Mouse (Mus musculus) G1E (cell line): Measurements from ENCODE around the gene Dcpp1. TPM values are rescaled to one million over a fixed set of nuclear protein-coding genes. Genes with fewer than 3 reads are reported as not detected.
"Not testable (repeated sequence)": the region's sequence is repeated elsewhere in the genome, so short reads cannot be mapped to it uniquely, and the experiment has no call there.

Experiments used
- ATAC-seq: 2 replicates; pipeline ENCODE4 v1.8.0; 2016; ENCODE audit warnings: mild to moderate bottlenecking; ENCODE audit not compliant: insufficient number of reproducible peaks, poor library complexity, low FRiP score, severe bottlenecking; ENCODE audit errors: extremely low read depth
- DNase-seq: peaks from one replicate; pipeline ENCODE4 v3.0.0; 2012; ENCODE audit warnings: low spot score
- H3K27me3 ChIP-seq: 2 replicates; pipeline ENCODE4 v1.6.1; 2012; ENCODE audit warnings: mild to moderate bottlenecking, low read length, inconsistent platforms; ENCODE audit not compliant: insufficient read depth
- H3K36me3 ChIP-seq: replicated peaks from 2 replicates; pipeline ENCODE3; 2012; ENCODE audit warnings: mild to moderate bottlenecking, inconsistent platforms
- H3K4me1 ChIP-seq: 2 replicates; pipeline ENCODE4 v1.6.1; 2012; ENCODE audit warnings: low read depth, low read length, inconsistent platforms, mixed read lengths; ENCODE audit not compliant: insufficient read depth
- H3K4me3 ChIP-seq: 2 replicates; pipeline ENCODE4 v1.5.1; 2012; ENCODE audit warnings: low read depth, mild to moderate bottlenecking, inconsistent platforms, low read length, moderate library complexity, mixed read lengths
- H3K9me3 ChIP-seq: replicated peaks from 2 replicates; pipeline ENCODE4 v1.6.1; 2012; ENCODE audit warnings: inconsistent platforms
- CTCF ChIP-seq: IDR thresholded peaks from 2 replicates; pipeline ENCODE4 v1.5.1; 2012; ENCODE audit warnings: low read depth, low read length, inconsistent platforms, mixed read lengths
- GATA1 ChIP-seq: IDR thresholded peaks from 2 replicates; pipeline ENCODE4 v1.6.1; 2012; ENCODE audit warnings: borderline replicate concordance, low read length, inconsistent platforms, mixed read lengths
- GATA2 ChIP-seq: IDR thresholded peaks from 2 replicates; pipeline ENCODE4 v1.6.1; 2012; ENCODE audit warnings: low read depth, low read length, inconsistent platforms, borderline replicate concordance
- POLR2AphosphoS5 ChIP-seq: IDR thresholded peaks from 2 replicates; pipeline ENCODE4 v1.6.1; 2012; ENCODE audit warnings: low read depth, low read length, inconsistent platforms; ENCODE audit not compliant: insufficient replicate concordance
- TAL1 ChIP-seq: conservative IDR thresholded peaks from 2 replicates; pipeline ENCODE4 v1.6.1; 2012; ENCODE audit warnings: low read depth, low read length, inconsistent platforms, mixed read lengths
- polyA plus RNA-seq: library from polyadenylated mRNA; stranded (reverse); fragments of >175 nt; gene quantifications from 2 replicates; pipeline ENCODE4 v1.2.3, GENCODE M21; 2012
- total RNA-seq, 2 experiments: library from RNA; stranded (forward) in 1 of 2; stranded (reverse) in 1 of 2; fragments of 200-1000 nt in 1 of 2; fragments of >200 nt in 1 of 2; fragmentation: Nextera tagmentation in 1 of 2; gene quantifications; 2 replicates each; pipeline ENCODE4 v1.2.3; 2014 to 2017

Dcpp1 gene
- total and polyA plus RNA-seq, 3 experiments, result not detected

- no peak for DNase-seq
- Histone ChIP-seq H3K27me3 (peaks cover 26% of the 10 kb centered on the region), H3K4me3 (no peak overlapping the region), H3K9me3 (0 out of 2 replicates have a peak, but pooled peaks cover 2% of the 10 kb centered on the region), H3K36me3 (no peaks in the 10 kb centered on the region), H3K4me1 (no peaks in the 10 kb centered on the region)
- no peak for ATAC-seq
- TF ChIP-seq CTCF, result no peak
- no peak for TF ChIP-seq GATA2
- TF ChIP-seq POLR2AphosphoS5, result no peak
- TF ChIP-seq TAL1, result no peak
- TF ChIP-seq GATA1, result no peak
These were observed 17.8 kb upstream of the Dcpp1 start for GRCm38 (mm10) chr17:23862926-23863325.

GRCm38 (mm10) chr17:23867756-23868155 is 12.9 kb upstream of the Dcpp1 start, which contains the start of gene Prss21:
Gene Prss21, plus strand, starts transcription at chr17:23868056.
- no peak for ATAC-seq
- no peak for DNase-seq
- 0 out of 2 replicates have a peak, but pooled peaks cover 2% of the 10 kb centered on the region for H3K9me3 ChIP-seq
- TF ChIP-seq POLR2AphosphoS5, result no peak
- no peak within 1 kb of the TSS for H3K4me3 ChIP-seq
- H3K4me1 ChIP-seq, result no peaks in the 10 kb centered on the region
- no peaks in the 10 kb centered on the region for H3K36me3 ChIP-seq
- peaks cover 8% of the 10 kb centered on the region for H3K27me3 ChIP-seq

DNA sequence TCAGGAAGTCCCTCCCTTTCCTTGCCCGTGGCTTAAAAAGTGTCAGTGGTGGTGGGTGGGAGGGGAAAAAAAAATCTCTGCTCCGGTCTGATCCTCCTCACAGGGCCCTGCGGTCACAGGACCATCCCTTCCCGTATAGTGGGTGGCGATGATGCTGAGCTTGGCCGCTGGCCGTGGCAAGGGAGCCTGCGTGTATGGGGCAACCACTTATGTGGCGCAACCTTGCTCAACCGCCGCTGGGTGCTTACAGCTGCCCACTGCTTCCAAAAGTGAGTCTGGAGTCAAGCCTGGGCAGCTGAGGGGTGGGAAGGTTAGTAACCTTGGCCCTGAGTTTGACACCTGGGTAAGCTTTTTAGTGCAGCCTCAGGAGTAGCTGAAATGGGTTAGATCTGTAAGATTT is 12.2 kb upstream of the Dcpp1 start:
- H3K4me3 ChIP-seq, result no peak overlapping the region
- 0 out of 2 replicates have a peak, but pooled peaks cover 2% of the 10 kb centered on the region for H3K27me3 ChIP-seq
- H3K9me3 ChIP-seq, result 0 out of 2 replicates have a peak, but pooled peaks cover 2% of the 10 kb centered on the region
- no peaks in the 10 kb centered on the region for H3K36me3 ChIP-seq
- no peaks in the 10 kb centered on the region for H3K4me1 ChIP-seq
- no peak for DNase-seq
- TF ChIP-seq CTCF (no peak), GATA1 (no peak), POLR2AphosphoS5 (no peak), GATA2 (no peak), TAL1 (no peak)
- ATAC-seq, result no peak

GRCm38 (mm10) chr17:23873884-23874856 is 6.5 kb upstream of the Dcpp1 start:
- DNase-seq, result no peak
- no peaks in the 10 kb centered on the region for H3K9me3 ChIP-seq
- no peaks in the 10 kb centered on the region for H3K36me3 ChIP-seq
- 0 out of 2 replicates have a peak, but pooled peaks cover 2% of the 10 kb centered on the region for H3K27me3 ChIP-seq
- ATAC-seq, result no peak
- no peaks in the 10 kb centered on the region for H3K4me1 ChIP-seq
- no peak overlapping the region for H3K4me3 ChIP-seq
- TF ChIP-seq CTCF (peak; percentile 64), GATA1 (no peak)

- Histone ChIP-seq H3K4me1 (no peaks in the 10 kb centered on the region), H3K9me3 (no peaks in the 10 kb centered on the region), H3K27me3 (no peaks in the 10 kb centered on the region), H3K36me3 (no peaks in the 10 kb centered on the region), H3K4me3 (no peak overlapping the region)
- no peak for DNase-seq
- ATAC-seq, result no peak
- no peak for TF ChIP-seq GATA1
- TF ChIP-seq POLR2AphosphoS5, result no peak
- no peak for TF ChIP-seq GATA2
- no peak for TF ChIP-seq CTCF
- TF ChIP-seq TAL1, result no peak
These were observed 3.9 kb upstream of the Dcpp1 start for GRCm38 (mm10) chr17:23876741-23877140.

- TF ChIP-seq POLR2AphosphoS5 (no peak), GATA1 (no peak), TAL1 (no peak), GATA2 (no peak), CTCF (no peak)
- Histone ChIP-seq H3K9me3 (no peaks in the 10 kb centered on the region), H3K27me3 (no peaks in the 10 kb centered on the region), H3K4me1 (no peaks in the 10 kb centered on the region), H3K4me3 (no peak overlapping the region), H3K36me3 (no peaks in the 10 kb centered on the region)
- ATAC-seq (no peak), DNase-seq (no peak)
These were observed 3.5 kb upstream of the Dcpp1 start for GRCm38 (mm10) chr17:23877166-23877565.

GRCm38 (mm10) chr17:23917158-23917557 is 36.5 kb downstream of the Dcpp1 start, which contains the start of gene Dcpp3:
Gene Dcpp3, plus strand, starts transcription at chr17:23917458.
- H3K36me3 ChIP-seq, DNase-seq, H3K4me1 ChIP-seq, H3K4me3 ChIP-seq, H3K9me3 ChIP-seq, H3K27me3 ChIP-seq, ATAC-seq: not testable (repeated sequence)
